Mouse (Mus musculus) liver, postnatal 0 days (tissue): ENCODE results near the gene Nfix. TPM values are rescaled to one million over a fixed set of nuclear protein-coding genes. Genes with fewer than 3 reads are reported as not detected.

Experiments used
- ATAC-seq: fragments of 200-750 bp; cut with Nextera tagmentation; 2 replicates; pipeline ENCODE4 v1.8.0; 2017; ENCODE audit warnings: mild to moderate bottlenecking, moderate library complexity
- DNase-seq: peaks from one replicate; pipeline ENCODE4 v3.0.0-alpha.2; 2016
- H3K27ac ChIP-seq: fragments of 300-500 bp; sonication (generic); 2 replicates; pipeline ENCODE4 v1.5.1; 2014; ENCODE audit warnings: antibody characterized with exemption, moderate library complexity, mild to moderate bottlenecking, low read depth
- H3K27me3 ChIP-seq: fragments of 300-500 bp; sonication (generic); 2 replicates; pipeline ENCODE4 v1.6.1; 2014; ENCODE audit warnings: low read length, control low read depth, mixed read lengths; ENCODE audit not compliant: insufficient read depth
- H3K36me3 ChIP-seq: fragments of 300-500 bp; sonication (generic); replicated peaks from 2 replicates; pipeline ENCODE4 v1.6.1; 2014; ENCODE audit warnings: mild to moderate bottlenecking, control low read depth, low read length, moderate library complexity, mixed read lengths; ENCODE audit not compliant: insufficient read depth
- H3K4me1 ChIP-seq: fragments of 300-500 bp; sonication (generic); 2 replicates; pipeline ENCODE4 v1.6.1; 2014; ENCODE audit warnings: antibody characterized with exemption, mild to moderate bottlenecking, control low read depth; ENCODE audit not compliant: insufficient read depth
- H3K4me2 ChIP-seq: fragments of 300-500 bp; sonication (generic); 2 replicates; pipeline ENCODE4 v1.6.1; 2014; ENCODE audit warnings: low read depth, mild to moderate bottlenecking, low read length, moderate library complexity, mixed read lengths
- H3K4me3 ChIP-seq: fragments of 300-500 bp; sonication (generic); 2 replicates; pipeline ENCODE4 v1.5.1; 2014; ENCODE audit warnings: low read depth, low read length
- H3K9ac ChIP-seq: fragments of 300-500 bp; sonication (generic); replicated peaks from 2 replicates; pipeline ENCODE4 v1.6.1; 2014; ENCODE audit warnings: mild to moderate bottlenecking, moderate library complexity
- H3K9me3 ChIP-seq: fragments of 300-500 bp; sonication (generic); 2 replicates; pipeline ENCODE4 v1.6.1; 2016; ENCODE audit warnings: mild to moderate bottlenecking, control low read depth, low read length, mixed read lengths
- CTCF ChIP-seq: sonication (generic); IDR thresholded peaks from 2 replicates; pipeline ENCODE4 v1.5.1; 2016; ENCODE audit warnings: antibody characterized with exemption, low read depth
- EP300 ChIP-seq: IDR thresholded peaks from 2 replicates; pipeline ENCODE4 v1.6.1; 2016; ENCODE audit warnings: antibody characterized with exemption, low read depth, mild to moderate bottlenecking
- WGBS: fragments of 180-500 bp; shearing (Covaris S2); extraction: QIAGEN DNeasy Blood & Tissue Kit; methylation state at CpG from one replicate; pipeline ENCODE4 v1.1.7; 2014; ENCODE audit not compliant: insufficient replicate concordance; 5-methylcytosine and 5-hydroxymethylcytosine counted together
- polyA plus RNA-seq: library from polyadenylated mRNA; unstranded; fragments of >200 nt; fragmentation: Nextera tagmentation; extraction: Ambion mirVana; gene quantifications from 2 replicates; pipeline ENCODE4 v1.2.1, GENCODE M21; 2015

The Nfix gene
- polyA plus RNA-seq, 1 experiment from 2014 or later, result 4.7 TPM

- 74% methylated on average over 9 of the region's 9 CpGs for WGBS
- H3K4me2 ChIP-seq, result peak overlapping the region; percentile 37; the same call in 1 of the 2 replicates
- peak; percentile 60 for DNase-seq
- H3K9me3 ChIP-seq, result no peaks in the 10 kb centered on the region
- peaks cover 52% of the 10 kb centered on the region for H3K36me3 ChIP-seq
- H3K4me3 ChIP-seq, result no peak overlapping the region
- H3K27me3 ChIP-seq, result no peaks in the 10 kb centered on the region
- ATAC-seq, result peak; percentile 2; the same call in 1 of the 2 replicates
- H3K9ac ChIP-seq, result no peak overlapping the region; the same call in 1 of the 2 replicates
- peak overlapping the region; percentile 95 for H3K27ac ChIP-seq
- no peak for TF ChIP-seq EP300
- TF ChIP-seq CTCF, result no peak
- H3K4me1 ChIP-seq, result peaks cover 37% of the 10 kb centered on the region
These were observed 101.2 kb downstream of the Nfix start for GRCm38 (mm10) chr8:84698929-84699401.

DNA sequence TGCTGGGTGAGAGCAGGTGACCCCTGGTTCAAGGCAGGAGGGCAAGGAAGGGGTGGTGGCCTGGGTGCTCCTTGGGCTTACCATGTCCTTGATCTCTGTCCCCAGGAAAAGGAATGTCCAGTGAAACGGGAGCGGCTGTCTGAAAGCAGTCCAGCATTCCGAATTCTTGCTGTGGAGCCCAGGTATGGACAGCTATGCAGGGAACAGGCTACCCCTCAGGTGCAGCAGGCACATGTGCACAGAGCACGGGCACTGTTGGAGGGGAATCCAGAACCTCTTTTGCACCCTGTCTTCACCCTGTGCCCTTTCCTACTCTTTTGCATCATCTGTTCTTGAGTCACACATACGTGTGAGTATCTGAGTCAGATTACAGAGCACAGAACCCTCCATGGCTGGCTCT is 101.9 kb downstream of the Nfix start:
- DNase-seq (no peak), ATAC-seq (no peak)
- TF ChIP-seq EP300, result no peak
- no peak for TF ChIP-seq CTCF
- WGBS, result 81% methylated on average over 5 of the region's 5 CpGs
- Histone ChIP-seq H3K36me3 (peaks cover 51% of the 10 kb centered on the region), H3K4me3 (no peak overlapping the region), H3K9ac (no peak overlapping the region), H3K4me1 (peaks cover 31% of the 10 kb centered on the region), H3K27me3 (no peaks in the 10 kb centered on the region), H3K9me3 (no peaks in the 10 kb centered on the region), H3K4me2 (no peak overlapping the region), H3K27ac (no peak overlapping the region)

DNA sequence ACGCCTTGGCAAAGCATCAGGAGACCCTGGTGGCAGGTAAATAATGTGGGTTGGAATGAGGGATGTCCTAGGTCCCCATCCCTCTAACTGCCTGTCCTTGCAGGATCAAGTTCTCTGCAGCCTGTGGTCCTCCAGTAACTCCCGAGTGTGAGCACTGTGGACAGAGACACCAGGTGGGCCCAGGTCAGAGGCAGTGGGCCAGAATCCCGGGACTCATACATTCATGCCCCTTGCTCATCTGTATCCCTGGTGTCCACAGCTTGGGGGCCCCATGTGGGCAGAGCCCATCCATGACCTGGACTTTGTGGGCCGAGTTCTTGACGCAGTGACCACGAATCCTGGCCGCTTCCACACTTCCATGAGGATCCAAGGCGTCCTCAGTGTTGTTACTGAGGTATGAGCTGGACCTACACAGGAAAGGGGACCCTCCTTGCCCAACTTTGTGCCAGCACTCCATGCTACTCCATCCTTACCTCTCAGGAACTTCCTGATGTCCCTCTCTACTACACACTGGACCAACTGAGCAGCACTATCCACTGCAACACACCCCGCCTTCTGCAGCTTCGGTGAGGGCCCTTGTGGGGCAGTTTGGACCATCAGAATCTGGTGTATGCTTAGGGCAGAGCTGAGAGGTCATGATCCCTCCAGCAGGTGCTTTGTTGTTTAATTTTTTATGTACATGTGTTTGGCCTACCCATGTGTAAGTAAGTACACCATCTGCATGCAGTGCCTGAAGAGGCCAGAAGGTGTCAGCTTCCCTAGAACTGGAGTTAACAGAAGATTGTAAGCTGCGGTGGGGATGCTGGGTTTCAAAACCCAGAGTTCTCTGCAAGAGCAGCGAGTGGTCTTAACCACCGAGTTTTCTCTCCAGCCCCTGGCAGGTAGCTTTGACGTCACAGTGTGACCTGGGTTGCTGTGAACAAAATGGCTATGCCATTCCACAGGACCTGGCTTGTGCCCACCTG is 102.7 kb downstream of the Nfix start:
- H3K4me2 ChIP-seq, result no peak overlapping the region
- H3K27me3 ChIP-seq, result no peaks in the 10 kb centered on the region
- TF ChIP-seq CTCF, result peak; percentile 80
- TF ChIP-seq EP300, result no peak
- no peaks in the 10 kb centered on the region for H3K9me3 ChIP-seq
- ATAC-seq (no peak), DNase-seq (peak; percentile 73)
- H3K9ac ChIP-seq, result no peak overlapping the region
- H3K27ac ChIP-seq, result no peak overlapping the region
- peaks cover 29% of the 10 kb centered on the region for H3K4me1 ChIP-seq
- peaks cover 47% of the 10 kb centered on the region for H3K36me3 ChIP-seq
- H3K4me3 ChIP-seq, result no peak overlapping the region
- WGBS, result 78% methylated on average over 14 of the region's 14 CpGs

DNA sequence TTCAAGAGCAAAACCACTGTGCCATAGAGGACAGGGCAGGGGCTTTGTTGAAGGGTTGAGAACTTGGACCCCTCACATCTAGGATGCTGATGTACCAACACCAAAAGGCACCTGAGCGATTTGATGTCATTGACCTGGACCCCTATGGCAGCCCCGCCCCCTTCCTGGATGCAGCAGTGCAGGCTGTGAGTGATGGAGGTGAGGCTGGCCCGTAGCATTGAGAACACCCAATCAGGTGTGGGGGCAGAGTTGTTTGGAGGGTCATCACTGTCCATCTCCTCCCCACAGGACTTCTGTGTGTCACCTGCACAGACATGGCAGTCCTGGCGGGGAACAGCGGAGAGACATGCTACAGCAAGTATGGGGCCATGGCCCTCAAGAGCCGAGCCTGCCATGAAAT is 105.0 kb downstream of the Nfix start:
- no peak for DNase-seq
- no peak for ATAC-seq
- H3K36me3 ChIP-seq, result peaks cover 50% of the 10 kb centered on the region
- H3K9me3 ChIP-seq, result no peaks in the 10 kb centered on the region
- 78% methylated on average over 6 of the region's 6 CpGs for WGBS
- no peak overlapping the region for H3K9ac ChIP-seq
- TF ChIP-seq CTCF (no peak), EP300 (no peak)
- no peak overlapping the region for H3K4me2 ChIP-seq
- H3K4me1 ChIP-seq, result peaks cover 22% of the 10 kb centered on the region
- H3K27ac ChIP-seq, result no peak overlapping the region
- no peak overlapping the region for H3K4me3 ChIP-seq
- no peaks in the 10 kb centered on the region for H3K27me3 ChIP-seq

DNA sequence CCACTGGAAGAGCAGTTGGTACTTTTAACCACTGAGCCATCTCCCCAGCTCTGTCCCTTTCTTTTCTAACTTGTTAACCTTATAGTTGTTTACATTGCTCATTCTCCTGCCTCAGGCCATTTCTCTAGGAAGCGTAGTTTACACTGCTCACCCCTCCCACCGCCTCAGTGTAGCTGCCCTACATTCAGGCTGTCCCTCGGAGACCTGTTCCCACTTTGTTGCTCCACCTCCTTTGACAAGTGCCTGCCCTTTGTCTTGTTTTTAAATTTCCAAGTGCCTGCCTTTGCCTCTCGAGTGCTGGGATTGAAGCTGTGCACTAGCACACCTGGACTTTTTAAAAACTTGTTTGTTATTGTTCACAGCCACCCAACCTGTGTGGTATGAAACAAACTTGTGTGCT is 106.8 kb downstream of the Nfix start:
- 83% methylated on average over 4 of the region's 4 CpGs for WGBS
- Histone ChIP-seq H3K27me3 (no peaks in the 10 kb centered on the region), H3K4me1 (peaks cover 22% of the 10 kb centered on the region), H3K9ac (no peak overlapping the region), H3K36me3 (peaks cover 42% of the 10 kb centered on the region), H3K4me3 (no peak overlapping the region), H3K4me2 (no peak overlapping the region), H3K9me3 (no peaks in the 10 kb centered on the region), H3K27ac (no peak overlapping the region)
- ATAC-seq (no peak), DNase-seq (no peak)
- TF ChIP-seq CTCF (no peak), EP300 (no peak)

DNA sequence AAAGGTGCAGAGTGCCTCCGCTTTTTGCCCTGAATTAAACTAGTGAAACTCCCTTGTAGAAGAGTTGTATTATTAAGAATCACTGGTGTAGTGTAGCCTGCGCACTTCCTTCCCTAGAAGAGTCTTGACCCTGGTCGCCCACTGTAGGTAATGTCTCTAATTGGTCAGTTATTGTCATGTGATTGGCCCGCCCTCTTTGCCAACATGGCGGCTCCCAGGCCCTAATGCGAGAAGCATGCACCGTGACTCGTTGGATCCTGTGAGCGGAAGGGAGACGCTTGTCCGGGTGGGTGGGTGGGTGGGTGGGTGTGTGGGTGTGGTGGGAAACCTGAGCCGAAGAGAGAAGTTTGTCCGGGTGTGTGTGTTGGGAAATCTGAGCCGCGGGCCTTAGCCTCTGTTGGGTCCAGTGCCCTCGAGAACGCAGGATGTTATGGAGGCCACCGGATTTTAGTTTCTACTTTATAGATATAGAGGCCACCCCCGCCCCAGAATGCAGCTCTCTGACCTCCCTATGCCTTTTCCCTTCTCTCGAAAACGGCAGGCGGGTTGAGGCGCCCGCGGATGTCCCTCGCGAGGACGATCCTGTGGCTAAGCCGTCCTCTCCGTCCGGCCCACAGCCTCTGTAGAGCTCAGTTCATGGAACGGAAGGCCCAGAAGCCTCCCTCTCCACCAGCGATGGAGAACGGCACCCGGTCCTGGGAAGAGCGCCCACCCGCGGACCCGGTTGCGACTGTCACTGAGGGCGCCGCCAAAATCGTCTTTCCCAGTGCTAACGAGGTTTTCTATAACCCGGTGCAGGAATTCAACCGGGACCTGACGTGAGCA is 110.8 kb downstream of the Nfix start:
- Histone ChIP-seq H3K27me3 (no peaks in the 10 kb centered on the region), H3K4me1 (peaks cover 38% of the 10 kb centered on the region), H3K27ac (peak overlapping the region; percentile 64), H3K4me3 (peak overlapping the region; percentile 80), H3K4me2 (peak overlapping the region; percentile 97), H3K9me3 (no peaks in the 10 kb centered on the region), H3K9ac (peak overlapping the region; percentile 75), H3K36me3 (peaks cover 13% of the 10 kb centered on the region)
- DNase-seq, result peak; percentile 89
- peak; percentile 81 for ATAC-seq
- no peak for TF ChIP-seq EP300
- TF ChIP-seq CTCF, result peak; percentile 35
- under 1% methylated on average over 47 of the region's 47 CpGs for WGBS
